Mouse (Mus musculus) stomach, embryonic 16.5 days (tissue): Measurements from ENCODE around the gene Lrrc8b. TPM values are rescaled to one million over a fixed set of nuclear protein-coding genes. Genes with fewer than 3 reads are reported as not detected.

Experiments used
- ATAC-seq: fragments of 200-750 bp; cut with Nextera tagmentation; 2 replicates; pipeline ENCODE4 v1.8.0; 2017; ENCODE audit warnings: moderate number of reproducible peaks, moderate TSS enrichment; ENCODE audit not compliant: insufficient read depth, low FRiP score
- H3K27ac ChIP-seq: fragments of 300-500 bp; sonication (generic); 2 replicates; pipeline ENCODE4 v1.5.1; 2014; ENCODE audit warnings: low read length
- H3K27me3 ChIP-seq: fragments of 300-500 bp; sonication (generic); 2 replicates; pipeline ENCODE4 v1.6.1; 2014; ENCODE audit warnings: low read length, control low read depth, mixed read lengths; ENCODE audit not compliant: control insufficient read depth, insufficient read depth
- H3K36me3 ChIP-seq: fragments of 300-500 bp; sonication (generic); 2 replicates; pipeline ENCODE4 v1.6.1; 2014; ENCODE audit warnings: low read length; ENCODE audit not compliant: control insufficient read depth, insufficient read depth
- H3K4me1 ChIP-seq: fragments of 300-500 bp; sonication (generic); 2 replicates; pipeline ENCODE4 v1.6.1; 2014; ENCODE audit warnings: low read length, control low read depth, mixed read lengths; ENCODE audit not compliant: control insufficient read depth, insufficient read depth
- H3K4me2 ChIP-seq: fragments of 300-500 bp; sonication (generic); 2 replicates; pipeline ENCODE4 v1.6.1; 2014; ENCODE audit warnings: low read depth, low read length, mixed read lengths
- H3K4me3 ChIP-seq: fragments of 300-500 bp; sonication (generic); replicated peaks from 2 replicates; pipeline ENCODE4 v1.5.1; 2014; ENCODE audit warnings: mild to moderate bottlenecking, low read length
- H3K9ac ChIP-seq: fragments of 300-500 bp; sonication (generic); 2 replicates; pipeline ENCODE4 v1.6.1; 2014; ENCODE audit warnings: low read length
- H3K9me3 ChIP-seq: fragments of 300-500 bp; sonication (generic); replicated peaks from 2 replicates; pipeline ENCODE4 v1.6.1; 2016; ENCODE audit warnings: low read length, control low read depth; ENCODE audit not compliant: control insufficient read depth
- WGBS: fragments of 180-500 bp; shearing (Covaris S2); extraction: QIAGEN DNeasy Blood & Tissue Kit; methylation state at CpG from one replicate; pipeline ENCODE4 v1.1.7; 2014; 5-methylcytosine and 5-hydroxymethylcytosine counted together
- polyA plus RNA-seq: library from polyadenylated mRNA; unstranded; fragments of >200 nt; fragmentation: Nextera tagmentation; extraction: Ambion mirVana; gene quantifications from 2 replicates; pipeline ENCODE4 v1.2.1, GENCODE M21; 2015

The Lrrc8b gene
- polyA plus RNA-seq, 1 experiment from 2014 or later: 6.0 TPM

- Histone ChIP-seq H3K4me3 (peak overlapping the region; percentile 81), H3K9ac (0 out of 2 replicates have a peak overlapping the region, but pooled peaks have one; percentile 88), H3K27me3 (no peaks in the 10 kb centered on the region), H3K4me1 (peaks cover 9% of the 10 kb centered on the region; the same call in 1 of the 2 replicates), H3K36me3 (no peaks in the 10 kb centered on the region), H3K9me3 (no peaks in the 10 kb centered on the region), H3K4me2 (peak overlapping the region; percentile 98), H3K27ac (no peak overlapping the region)
- ATAC-seq: no peak
- whole genome bisulfite sequencing: 8% methylated on average over 7 of the region's 7 CpGs
Measured at GRCm38 (mm10) chr5:105517992-105518625, 102.5 kb downstream of the Lrrc8b start.

- Histone ChIP-seq H3K9me3 (no peaks in the 10 kb centered on the region), H3K4me3 (peak overlapping the region; percentile 81), H3K9ac (peak overlapping the region; percentile 88), H3K27ac (peak overlapping the region; percentile 79), H3K36me3 (no peaks in the 10 kb centered on the region), H3K4me1 (peaks cover 9% of the 10 kb centered on the region; the same call in 1 of the 2 replicates), H3K4me2 (peak overlapping the region; percentile 98), H3K27me3 (no peaks in the 10 kb centered on the region)
- WGBS: under 1% methylated on average over 16 of the region's 16 CpGs
- peak; percentile 31; the same call in 1 of the 2 replicates for ATAC-seq
Measured at GRCm38 (mm10) chr5:105518626-105519095, 103.1 kb downstream of the Lrrc8b start.

GRCm38 (mm10) chr5:105519096-105519975, 103.8 kb downstream of the Lrrc8b start, which contains the start of gene Lrrc8c:
Gene Lrrc8c, plus strand, starts transcription at chr5:105519388.
- peak; percentile 92 for ATAC-seq
- Histone ChIP-seq H3K4me2 (peak within 1 kb of the TSS; percentile 98), H3K27ac (peak within 1 kb of the TSS; percentile 79), H3K9ac (peak within 1 kb of the TSS; percentile 88), H3K9me3 (no peaks in the 10 kb centered on the region), H3K4me3 (peak within 1 kb of the TSS; percentile 81), H3K36me3 (no peaks in the 10 kb centered on the region), H3K4me1 (peaks cover 9% of the 10 kb centered on the region; the same call in 1 of the 2 replicates), H3K27me3 (no peaks in the 10 kb centered on the region)
- WGBS: under 1% methylated on average over 92 of the region's 93 CpGs

GRCm38 (mm10) chr5:105519976-105520300, 104.4 kb downstream of the Lrrc8b start:
- Histone ChIP-seq H3K9ac (peak overlapping the region; percentile 88), H3K27ac (peak overlapping the region; percentile 79; the same call in 1 of the 2 replicates), H3K9me3 (no peaks in the 10 kb centered on the region), H3K4me2 (peak overlapping the region; percentile 98), H3K4me3 (peak overlapping the region; percentile 81), H3K36me3 (no peaks in the 10 kb centered on the region), H3K4me1 (peaks cover 9% of the 10 kb centered on the region; the same call in 1 of the 2 replicates), H3K27me3 (no peaks in the 10 kb centered on the region)
- no peak for ATAC-seq
- WGBS: 6% methylated on average over 5 of the region's 5 CpGs

GRCm38 (mm10) chr5:105520442-105520965, 104.9 kb downstream of the Lrrc8b start:
- Histone ChIP-seq H3K4me3 (peak overlapping the region; percentile 81), H3K9ac (peak overlapping the region; percentile 88), H3K4me2 (peak overlapping the region; percentile 98), H3K36me3 (no peaks in the 10 kb centered on the region), H3K9me3 (no peaks in the 10 kb centered on the region), H3K27ac (peak overlapping the region; percentile 79; the same call in 1 of the 2 replicates), H3K4me1 (peaks cover 9% of the 10 kb centered on the region; the same call in 1 of the 2 replicates), H3K27me3 (no peaks in the 10 kb centered on the region)
- 52% methylated on average over 9 of the region's 9 CpGs for WGBS
- no peak for ATAC-seq

- H3K27ac ChIP-seq: no peak overlapping the region
- no peaks in the 10 kb centered on the region for H3K27me3 ChIP-seq
- WGBS: 54% methylated on average over 3 of the region's 3 CpGs
- H3K9me3 ChIP-seq: no peaks in the 10 kb centered on the region
- no peak overlapping the region for H3K9ac ChIP-seq
- H3K36me3 ChIP-seq: no peaks in the 10 kb centered on the region
- H3K4me3 ChIP-seq: no peak overlapping the region
- no peak for ATAC-seq
- H3K4me2 ChIP-seq: no peak overlapping the region
- H3K4me1 ChIP-seq: peaks cover 5% of the 10 kb centered on the region; the same call in 1 of the 2 replicates
Measured at GRCm38 (mm10) chr5:105523452-105523851, 107.9 kb downstream of the Lrrc8b start.

GRCm38 (mm10) chr5:105525004-105525403, 109.4 kb downstream of the Lrrc8b start:
- Histone ChIP-seq H3K4me3 (no peak overlapping the region), H3K9ac (no peak overlapping the region), H3K36me3 (no peaks in the 10 kb centered on the region), H3K9me3 (no peaks in the 10 kb centered on the region), H3K27ac (no peak overlapping the region), H3K4me1 (no peaks in the 10 kb centered on the region), H3K4me2 (no peak overlapping the region), H3K27me3 (no peaks in the 10 kb centered on the region)
- no peak for ATAC-seq
- WGBS: 89% methylated on average over 12 of the region's 12 CpGs

GRCm38 (mm10) chr5:105526107-105526645, 110.6 kb downstream of the Lrrc8b start:
- H3K36me3 ChIP-seq: no peaks in the 10 kb centered on the region
- ATAC-seq: no peak
- 82% methylated on average over 4 of the region's 4 CpGs for WGBS
- H3K4me2 ChIP-seq: no peak overlapping the region
- H3K27ac ChIP-seq: no peak overlapping the region
- H3K9ac ChIP-seq: no peak overlapping the region
- no peak overlapping the region for H3K4me3 ChIP-seq
- peaks cover 3% of the 10 kb centered on the region; the same call in 1 of the 2 replicates for H3K4me1 ChIP-seq
- H3K27me3 ChIP-seq: no peaks in the 10 kb centered on the region
- H3K9me3 ChIP-seq: no peaks in the 10 kb centered on the region
